Mouse (Mus musculus) spleen, adult 2 months (tissue): ENCODE data around the gene Adcy2.

Experiments used
- CTCF ChIP-seq: fragments of 200-500 bp; IDR thresholded peaks from 2 replicates; pipeline ENCODE4 v1.5.1; 2011; ENCODE audit warnings: mild to moderate bottlenecking, inconsistent platforms; ENCODE audit not compliant: insufficient read depth, insufficient read length, insufficient replicate concordance; ENCODE audit errors: extremely low read depth
- POLR2A ChIP-seq: fragments of 200-500 bp; IDR thresholded peaks from 2 replicates; pipeline ENCODE4 v1.6.1; 2011; ENCODE audit warnings: low read depth, low read length, inconsistent platforms

DNA sequence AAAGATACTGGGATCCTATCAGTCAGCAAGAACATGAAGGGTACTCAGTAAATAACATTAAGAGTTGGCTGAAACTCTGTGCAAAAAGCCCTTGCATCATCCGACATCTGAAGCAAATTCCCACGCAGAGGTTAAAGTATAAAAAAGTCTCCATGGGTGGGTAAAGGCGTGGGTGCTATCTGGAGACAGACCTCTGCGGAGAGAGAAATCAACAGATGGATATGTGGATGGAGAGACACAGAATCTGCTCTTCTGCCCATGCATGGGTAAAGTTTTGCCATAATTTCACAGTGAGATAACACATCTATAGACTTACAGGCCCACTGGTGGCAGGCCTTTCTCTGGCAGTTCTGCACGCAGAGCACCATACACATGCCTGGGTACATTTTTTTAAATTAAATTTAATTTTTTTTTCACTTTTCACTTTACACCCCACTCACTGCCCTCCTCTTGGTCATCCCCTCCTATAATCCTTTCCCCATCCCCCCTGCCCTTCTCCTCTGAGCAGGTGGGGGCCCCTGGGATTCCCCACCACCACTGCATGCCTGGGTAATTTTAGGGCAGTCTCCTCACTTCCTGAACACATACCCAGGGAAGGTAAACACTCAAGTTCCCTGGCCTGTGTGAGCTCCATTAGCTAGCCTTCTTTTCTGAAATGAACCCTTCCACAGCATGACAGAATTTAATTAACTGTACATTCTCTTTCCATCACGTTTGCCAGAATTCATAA, 169.1 kb downstream of the Adcy2 start:
- TF ChIP-seq POLR2A (no peak), CTCF (no peak)
